Mouse (Mus musculus) G1E (cell line): Measurements from ENCODE around the gene Gm49369.

Experiments
- CTCF ChIP-seq: IDR thresholded peaks from 2 replicates; pipeline ENCODE4 v1.5.1; 2012; ENCODE audit warnings: low read depth, low read length, inconsistent platforms, mixed read lengths
- GATA1 ChIP-seq: IDR thresholded peaks from 2 replicates; pipeline ENCODE4 v1.6.1; 2012; ENCODE audit warnings: borderline replicate concordance, low read length, inconsistent platforms, mixed read lengths
- POLR2AphosphoS5 ChIP-seq: IDR thresholded peaks from 2 replicates; pipeline ENCODE4 v1.6.1; 2012; ENCODE audit warnings: low read depth, low read length, inconsistent platforms; ENCODE audit not compliant: insufficient replicate concordance
- TAL1 ChIP-seq: conservative IDR thresholded peaks from 2 replicates; pipeline ENCODE4 v1.6.1; 2012; ENCODE audit warnings: low read depth, low read length, inconsistent platforms, mixed read lengths

- TF ChIP-seq CTCF (no peak), TAL1 (no peak), GATA1 (no peak), POLR2AphosphoS5 (no peak)
Observed at GRCm38 (mm10) chr7:142386621-142387201, 4.2 kb upstream of the Gm49369 start.
